Mouse (Mus musculus) kidney, postnatal 0 days (tissue): ENCODE data around the gene Adamts7. TPM values are rescaled to one million over a fixed set of nuclear protein-coding genes. Genes with fewer than 3 reads are reported as not detected.

ENCODE experiments used
- ATAC-seq: fragments of 200-750 bp; cut with Nextera tagmentation; replicated peaks from 2 replicates; pipeline ENCODE4 v1.8.0; 2017; ENCODE audit warnings: low read depth, moderate number of reproducible peaks, moderate TSS enrichment, moderate library complexity; ENCODE audit not compliant: low FRiP score
- DNase-seq: peaks from one replicate; pipeline ENCODE4 v3.0.0-alpha.2; 2016; ENCODE audit warnings: low spot score
- H3K27ac ChIP-seq: fragments of 300-500 bp; sonication (generic); 2 replicates; pipeline ENCODE4 v1.5.1; 2014; ENCODE audit warnings: mild to moderate bottlenecking
- H3K27me3 ChIP-seq: fragments of 300-500 bp; sonication (generic); 2 replicates; pipeline ENCODE4 v1.6.1; 2014; ENCODE audit warnings: low read length, mixed read lengths; ENCODE audit not compliant: insufficient read depth
- H3K36me3 ChIP-seq: fragments of 300-500 bp; sonication (generic); 2 replicates; pipeline ENCODE4 v1.6.1; 2014; ENCODE audit warnings: low read length, mixed read lengths; ENCODE audit not compliant: insufficient read depth
- H3K4me1 ChIP-seq: fragments of 300-500 bp; sonication (generic); replicated peaks from 2 replicates; pipeline ENCODE4 v1.6.1; 2014; ENCODE audit warnings: antibody characterized with exemption, low read length, mixed read lengths; ENCODE audit not compliant: insufficient read depth
- H3K4me2 ChIP-seq: fragments of 300-500 bp; sonication (generic); 2 replicates; pipeline ENCODE4 v1.6.1; 2014; ENCODE audit warnings: mild to moderate bottlenecking, low read length, moderate library complexity, mixed read lengths
- H3K4me3 ChIP-seq: fragments of 300-500 bp; sonication (generic); replicated peaks from 2 replicates; pipeline ENCODE4 v1.5.1; 2014; ENCODE audit warnings: low read depth, low read length
- H3K9ac ChIP-seq: fragments of 300-500 bp; sonication (generic); 2 replicates; pipeline ENCODE4 v1.6.1; 2014; ENCODE audit warnings: low read depth, low read length
- H3K9me3 ChIP-seq: fragments of 300-500 bp; sonication (generic); replicated peaks from 2 replicates; pipeline ENCODE4 v1.6.1; 2016; ENCODE audit warnings: low read length, inconsistent platforms, mixed read lengths
- CTCF ChIP-seq: IDR thresholded peaks from 2 replicates; pipeline ENCODE4 v1.5.1; 2016; ENCODE audit warnings: antibody characterized with exemption, low read depth, mild to moderate bottlenecking, moderate library complexity
- WGBS: fragments of 180-500 bp; shearing (Covaris S2); extraction: QIAGEN DNeasy Blood & Tissue Kit; methylation state at CpG from one replicate; pipeline ENCODE4 v1.1.7; 2014; 5-methylcytosine and 5-hydroxymethylcytosine counted together
- polyA plus RNA-seq: library from polyadenylated mRNA; unstranded; fragments of >200 nt; fragmentation: Nextera tagmentation; extraction: Ambion mirVana; gene quantifications from 2 replicates; pipeline ENCODE4 v1.2.1, GENCODE M21; 2015

The Adamts7 gene
- polyA plus RNA-seq, 1 experiment from 2014 or later = 11.6 TPM

DNA sequence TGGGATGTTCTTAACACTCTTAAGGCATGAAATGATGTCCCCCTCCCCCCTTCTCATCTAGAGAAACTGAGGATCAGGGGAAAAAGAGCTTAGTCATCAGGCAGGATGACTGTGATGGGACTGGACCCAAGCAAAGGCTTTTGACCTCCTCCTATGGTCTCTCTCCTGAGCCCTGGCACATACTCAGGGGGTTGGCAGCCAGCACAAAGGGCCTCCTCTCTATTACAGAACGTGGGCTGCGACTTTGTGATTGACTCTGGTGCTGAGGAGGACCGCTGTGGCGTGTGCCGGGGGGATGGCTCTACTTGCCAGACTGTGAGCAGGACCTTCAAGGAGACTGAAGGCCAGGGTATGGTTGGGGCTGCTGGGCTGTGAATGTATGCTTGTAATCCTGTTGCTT lies 26.5 kb downstream of the Adamts7 start:
- 83% methylated on average over 5 of the region's 5 CpGs for WGBS
- TF ChIP-seq CTCF = no peak
- H3K4me3 ChIP-seq = no peak overlapping the region
- no peak overlapping the region for H3K9ac ChIP-seq
- no peaks in the 10 kb centered on the region for H3K36me3 ChIP-seq
- H3K4me1 ChIP-seq = no peaks in the 10 kb centered on the region
- H3K4me2 ChIP-seq = no peak overlapping the region
- no peak for DNase-seq
- ATAC-seq = no peak
- H3K27ac ChIP-seq = no peak overlapping the region
- no peaks in the 10 kb centered on the region for H3K27me3 ChIP-seq
- H3K9me3 ChIP-seq = no peaks in the 10 kb centered on the region

DNA sequence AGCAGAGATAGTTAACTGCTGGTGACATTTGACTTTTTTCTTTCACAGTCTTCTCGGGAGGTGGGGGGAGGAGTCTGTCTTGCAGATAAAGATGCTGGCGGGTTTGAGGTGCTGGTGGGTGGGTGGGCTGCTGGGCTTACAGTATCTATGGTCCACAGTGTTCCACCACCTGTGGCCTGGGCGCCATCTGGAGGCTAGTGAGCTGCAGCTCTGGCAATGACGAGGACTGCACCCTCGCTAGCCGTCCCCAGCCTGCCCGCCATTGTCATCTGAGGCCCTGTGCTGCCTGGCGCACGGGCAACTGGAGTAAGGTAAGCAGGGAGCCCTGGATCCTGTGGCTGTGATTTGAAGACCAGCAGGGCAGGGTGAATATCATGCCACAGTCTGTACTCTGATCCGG lies 32.1 kb downstream of the Adamts7 start:
- no peak for TF ChIP-seq CTCF
- ATAC-seq (no peak), DNase-seq (no peak)
- no peaks in the 10 kb centered on the region for H3K27me3 ChIP-seq
- no peak overlapping the region for H3K27ac ChIP-seq
- H3K4me1 ChIP-seq = 0 out of 2 replicates have a peak, but pooled peaks cover 6% of the 10 kb centered on the region
- no peaks in the 10 kb centered on the region for H3K9me3 ChIP-seq
- H3K36me3 ChIP-seq = no peaks in the 10 kb centered on the region
- H3K9ac ChIP-seq = no peak overlapping the region
- H3K4me2 ChIP-seq = no peak overlapping the region
- no peak overlapping the region for H3K4me3 ChIP-seq
- WGBS = 77% methylated on average over 10 of the region's 10 CpGs

DNA sequence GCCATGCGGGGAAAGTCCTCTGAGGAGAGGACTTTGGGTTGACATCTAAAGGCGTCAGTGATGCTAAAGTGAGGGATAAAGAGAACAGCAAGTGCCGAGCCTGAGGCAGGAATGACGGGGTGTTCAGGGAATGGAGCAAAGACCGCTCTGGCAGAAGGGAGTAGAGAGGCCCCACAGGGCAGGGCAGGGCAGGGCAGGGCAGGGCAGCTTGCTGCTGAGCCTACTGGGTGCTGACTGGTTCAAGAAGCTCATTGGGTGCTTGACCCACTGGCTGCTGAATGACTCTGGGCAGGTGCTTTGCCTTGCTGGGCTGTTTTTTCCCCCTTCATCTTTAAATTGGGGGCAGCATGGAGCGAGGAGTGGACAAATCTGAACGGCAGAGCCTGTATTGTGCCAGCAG lies 33.4 kb downstream of the Adamts7 start:
- DNase-seq (no peak), ATAC-seq (no peak)
- no peaks in the 10 kb centered on the region for H3K36me3 ChIP-seq
- no peaks in the 10 kb centered on the region for H3K9me3 ChIP-seq
- WGBS = 84% methylated on average over 7 of the region's 7 CpGs
- H3K4me2 ChIP-seq = no peak overlapping the region
- no peak overlapping the region for H3K27ac ChIP-seq
- 0 out of 2 replicates have a peak, but pooled peaks cover 6% of the 10 kb centered on the region for H3K4me1 ChIP-seq
- no peak overlapping the region for H3K9ac ChIP-seq
- no peaks in the 10 kb centered on the region for H3K27me3 ChIP-seq
- H3K4me3 ChIP-seq = no peak overlapping the region
- TF ChIP-seq CTCF = no peak

DNA sequence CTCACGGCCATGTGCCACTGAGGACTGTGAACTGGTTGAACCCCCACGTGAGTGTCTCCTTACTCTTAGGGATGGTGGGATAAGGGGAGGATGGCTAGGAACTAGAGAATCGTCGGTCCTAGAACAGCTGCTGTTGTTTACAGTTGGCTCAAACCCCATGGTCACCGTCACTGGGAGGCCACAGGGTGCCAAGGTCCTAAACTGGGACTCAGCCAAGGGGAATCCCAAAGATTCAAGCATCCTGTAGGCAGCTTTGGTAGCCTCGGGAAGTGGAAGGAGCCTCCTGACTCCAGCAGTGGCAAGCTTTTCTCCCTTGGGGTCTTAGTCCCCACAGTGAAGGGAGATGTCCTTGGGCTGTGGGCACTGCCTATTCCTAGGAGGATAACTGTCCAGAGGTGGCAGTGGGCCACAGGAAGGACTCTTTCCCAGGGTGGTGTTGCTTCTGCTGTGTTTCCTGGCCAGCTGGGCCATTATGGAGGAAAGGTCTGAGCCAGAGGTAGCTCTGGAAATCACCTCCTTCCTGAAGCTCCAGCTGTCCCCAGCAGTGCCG lies 34.3 kb downstream of the Adamts7 start:
- Histone ChIP-seq H3K9me3 (no peaks in the 10 kb centered on the region), H3K27ac (no peak overlapping the region), H3K4me3 (no peak overlapping the region), H3K4me1 (0 out of 2 replicates have a peak, but pooled peaks cover 6% of the 10 kb centered on the region), H3K9ac (no peak overlapping the region), H3K36me3 (no peaks in the 10 kb centered on the region), H3K4me2 (no peak overlapping the region), H3K27me3 (no peaks in the 10 kb centered on the region)
- TF ChIP-seq CTCF = no peak
- WGBS = 66% methylated on average over 7 of the region's 7 CpGs
- DNase-seq (no peak), ATAC-seq (no peak)

DNA sequence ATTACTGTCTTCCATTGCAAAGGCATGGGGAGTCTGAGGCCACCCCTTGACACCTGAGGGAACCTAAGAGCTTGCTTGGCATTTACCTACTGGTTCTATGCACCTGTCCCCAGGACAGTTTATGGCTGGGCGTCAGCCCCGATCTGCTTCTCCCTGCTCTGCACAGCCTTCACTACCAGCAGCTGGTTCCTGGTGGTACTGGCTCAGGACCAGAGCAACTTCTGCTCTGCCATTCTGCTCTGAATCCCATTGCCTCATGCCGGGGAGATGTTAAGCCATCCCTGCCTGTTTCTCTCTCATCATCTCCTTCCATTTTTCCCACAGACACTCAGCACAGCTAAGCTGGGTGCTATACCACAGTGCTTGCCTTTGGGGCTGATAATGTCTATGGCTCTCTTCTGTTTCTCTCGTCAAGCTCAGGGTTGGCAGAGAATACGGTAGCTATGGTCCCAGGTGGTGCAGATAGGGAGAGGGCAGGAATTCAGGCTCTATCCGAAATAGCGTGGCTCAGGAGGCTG lies 35.1 kb downstream of the Adamts7 start:
- DNase-seq = no peak
- H3K9ac ChIP-seq = no peak overlapping the region
- WGBS = 83% methylated on average over 7 of the region's 7 CpGs
- H3K4me1 ChIP-seq = 0 out of 2 replicates have a peak, but pooled peaks cover 6% of the 10 kb centered on the region
- no peak overlapping the region for H3K4me3 ChIP-seq
- ATAC-seq = no peak
- H3K4me2 ChIP-seq = no peak overlapping the region
- H3K27ac ChIP-seq = no peak overlapping the region
- H3K27me3 ChIP-seq = no peaks in the 10 kb centered on the region
- H3K9me3 ChIP-seq = no peaks in the 10 kb centered on the region
- no peak for TF ChIP-seq CTCF
- no peaks in the 10 kb centered on the region for H3K36me3 ChIP-seq

DNA sequence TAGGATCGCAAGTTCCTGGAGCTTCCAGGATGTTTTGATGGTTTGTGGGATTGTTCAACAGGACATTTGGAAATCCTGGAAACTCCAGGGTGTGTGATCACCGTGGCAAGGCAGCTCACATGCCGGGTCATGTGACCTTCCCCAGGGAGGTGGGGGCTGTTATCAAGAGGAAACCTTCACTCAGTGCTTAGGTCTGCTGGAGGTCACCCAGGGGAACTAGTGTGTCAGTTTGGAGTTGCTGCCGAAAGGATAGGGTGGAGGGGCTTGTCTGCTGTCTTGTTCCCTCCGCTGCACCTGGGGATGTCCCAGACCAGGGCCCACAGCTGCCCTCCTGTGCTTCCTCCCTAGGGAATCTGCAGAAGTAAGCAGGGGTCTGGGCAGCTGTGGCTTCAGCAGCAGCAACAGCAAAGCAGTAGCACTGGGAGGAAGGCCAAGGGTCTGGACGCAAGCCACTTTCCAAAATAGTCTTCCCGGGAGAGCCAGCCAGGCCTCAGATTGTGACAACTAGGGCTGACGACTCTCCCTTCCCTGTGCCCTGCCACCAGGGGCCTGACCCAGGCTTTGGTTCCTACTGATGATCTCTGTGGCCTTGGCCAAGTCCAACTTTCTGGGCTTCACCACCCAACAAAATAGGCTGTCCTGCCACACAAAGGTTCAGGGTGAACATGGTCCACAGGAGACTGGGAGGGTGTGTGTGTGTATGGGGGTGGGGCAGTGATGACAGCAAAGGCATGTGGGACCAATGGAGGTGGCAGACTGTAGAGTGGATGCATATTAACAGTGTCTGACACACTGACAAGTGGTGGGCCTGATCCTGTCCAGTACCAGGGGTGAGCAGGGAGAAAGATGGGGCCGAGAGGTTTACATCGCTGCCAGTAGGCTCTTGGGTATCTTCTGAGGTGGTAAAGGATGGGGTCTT lies 35.9 kb downstream of the Adamts7 start:
- 0 out of 2 replicates have a peak, but pooled peaks cover 2% of the 10 kb centered on the region for H3K36me3 ChIP-seq
- 51% methylated on average over 10 of the region's 10 CpGs for WGBS
- H3K4me2 ChIP-seq = no peak overlapping the region
- DNase-seq (peak; percentile 27), ATAC-seq (0 out of 2 replicates have a peak, but pooled peaks have one; percentile 18)
- TF ChIP-seq CTCF = no peak
- H3K27ac ChIP-seq = peak overlapping the region; percentile 19; the same call in 1 of the 2 replicates
- H3K9me3 ChIP-seq = no peaks in the 10 kb centered on the region
- 0 out of 2 replicates have a peak, but pooled peaks cover 6% of the 10 kb centered on the region for H3K4me1 ChIP-seq
- H3K4me3 ChIP-seq = no peak overlapping the region
- no peak overlapping the region for H3K9ac ChIP-seq
- no peaks in the 10 kb centered on the region for H3K27me3 ChIP-seq
